31 mouse cellular contexts compared by ENCODE assay signal in the genomic region with DNA sequence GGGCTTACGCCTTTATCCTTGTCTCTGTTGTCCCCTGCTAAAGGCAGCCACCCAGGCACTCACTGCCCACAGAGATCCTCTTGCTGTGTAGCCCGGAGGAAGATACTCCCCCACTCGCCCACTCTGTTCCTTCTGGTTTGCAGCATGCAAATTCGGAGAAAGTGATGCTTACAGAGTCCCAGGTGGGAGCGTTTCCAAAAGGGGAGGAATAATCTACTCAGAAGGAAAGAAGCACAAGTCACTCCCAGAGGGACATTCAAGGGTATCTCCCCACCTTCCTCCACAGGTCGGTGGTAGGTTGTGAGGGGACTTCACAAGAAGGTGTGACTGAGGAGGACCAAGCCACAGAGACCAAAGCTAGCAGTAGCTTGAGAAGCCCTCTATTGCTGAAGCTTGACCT.
"Had no signal": no experiment of that assay in that cellular context is flagged by ENCODE, and none has a peak within 500 bp of the region (broad histone marks: within the 10 kb centered on the region; RNA-seq: fewer than 3 reads in every experiment).

No protein-coding gene starts in this region.

- H3K27ac ChIP-seq: heart, embryonic 10.5 days; heart, embryonic 13.5 days; heart, embryonic 15.5 days; hindbrain, embryonic 10.5 days; hindbrain, embryonic 12.5 days; hindbrain, embryonic 13.5 days; hindbrain, embryonic 14.5 days; hindbrain, embryonic 15.5 days; hindbrain, postnatal 0 days; intestine, embryonic 15.5 days; kidney, embryonic 15.5 days; kidney, postnatal 0 days; layer of hippocampus, adult 2 months had no signal

- H3K4me1 ChIP-seq: heart, embryonic 10.5 days; heart, embryonic 12.5 days; heart, embryonic 13.5 days; heart, embryonic 15.5 days; hindbrain, embryonic 12.5 days; hindbrain, embryonic 13.5 days; hindbrain, embryonic 15.5 days; intestine, embryonic 15.5 days; kidney, embryonic 15.5 days had no signal

- DNase-seq: heart, postnatal 10 days; heart, postnatal 14 days; heart, postnatal 36 days; heart, postnatal 4 days; kidney, adult 11 months; kidney, adult 18-20 months; kidney, adult 2 months; kidney, adult 8-10 months; kidney, adult 9 months; kidney, postnatal 10 days; kidney, postnatal 14 days; kidney, postnatal 25 days; kidney, postnatal 36 days; kidney, postnatal 4 days; layer of hippocampus, adult 9-11 months; layer of hippocampus, postnatal 36 days had no signal

- H3K36me3 ChIP-seq: heart, embryonic 10.5 days; heart, embryonic 12.5 days; heart, embryonic 13.5 days; heart, embryonic 15.5 days; hindbrain, embryonic 10.5 days; hindbrain, embryonic 12.5 days; hindbrain, embryonic 13.5 days; hindbrain, embryonic 15.5 days; intestine, embryonic 15.5 days; kidney, embryonic 15.5 days had no signal

- H3K4me2 ChIP-seq: heart, embryonic 11.5 days; heart, embryonic 12.5 days; heart, embryonic 13.5 days; heart, embryonic 15.5 days; hindbrain, embryonic 12.5 days; hindbrain, embryonic 13.5 days; hindbrain, embryonic 14.5 days; hindbrain, embryonic 15.5 days; intestine, embryonic 15.5 days; kidney, embryonic 15.5 days had no signal

- H3K9me3 ChIP-seq: heart, embryonic 10.5 days; heart, embryonic 12.5 days; heart, embryonic 13.5 days; heart, embryonic 15.5 days; hindbrain, embryonic 10.5 days; hindbrain, embryonic 12.5 days; hindbrain, embryonic 13.5 days; hindbrain, embryonic 15.5 days; intestine, embryonic 15.5 days; kidney, embryonic 15.5 days had no signal

- H3K27me3 ChIP-seq: heart, embryonic 12.5 days; heart, embryonic 15.5 days; hindbrain, embryonic 12.5 days; hindbrain, embryonic 13.5 days; hindbrain, embryonic 15.5 days; intestine, embryonic 15.5 days; kidney, embryonic 15.5 days had no signal

- H3K4me3 ChIP-seq: heart, embryonic 10.5 days; heart, embryonic 12.5 days; heart, embryonic 13.5 days; heart, embryonic 15.5 days; hindbrain, embryonic 10.5 days; hindbrain, embryonic 12.5 days; hindbrain, embryonic 13.5 days; hindbrain, embryonic 15.5 days; intestine, embryonic 15.5 days; kidney, embryonic 15.5 days; layer of hippocampus, adult 2 months had no signal

- H3K9ac ChIP-seq: heart, embryonic 12.5 days; heart, embryonic 13.5 days; heart, embryonic 15.5 days; hindbrain, embryonic 12.5 days; hindbrain, embryonic 13.5 days; hindbrain, embryonic 14.5 days; hindbrain, embryonic 15.5 days; intestine, embryonic 15.5 days; kidney, embryonic 15.5 days had no signal
